Comparison of ENCODE assay signal across 19 mouse cellular contexts in the genomic region with DNA sequence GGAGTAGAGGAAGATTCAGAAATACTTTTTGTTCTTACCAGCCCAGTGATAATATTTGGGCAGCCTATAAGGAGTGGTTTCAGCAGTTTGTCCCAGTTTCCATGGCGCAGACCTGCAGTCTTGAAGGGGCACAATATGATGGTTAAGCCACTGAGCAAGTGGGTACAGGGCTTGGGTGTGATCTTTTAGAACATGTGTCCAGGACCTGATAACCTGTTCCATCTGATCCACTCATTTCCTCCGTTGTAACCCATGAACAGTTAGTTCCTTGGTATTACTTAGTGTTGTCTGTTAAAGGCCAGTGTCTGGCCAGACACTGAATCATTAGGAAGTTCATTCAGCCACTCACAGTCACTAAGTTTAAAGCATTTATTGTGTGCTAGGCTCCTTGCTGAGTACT. TPM values are rescaled to one million over a fixed set of nuclear protein-coding genes. Genes with fewer than 3 reads are reported as not detected.
DNase-seq lines count a peak whose midpoint lies in the region; ATAC-seq lines count a peak whose summit lies in the region.
"Had no signal": no experiment of that assay in that cellular context is flagged by ENCODE, and none has a peak within 500 bp of the region (broad histone marks: within the 10 kb centered on the region; RNA-seq: fewer than 3 reads in every experiment).

No protein-coding gene starts in this region.

- H3K4me1 ChIP-seq in liver, embryonic 12.5 days: peaks cover 42% of the 10 kb centered on the region
- no peaks in the 10 kb centered on the region for H3K4me1 ChIP-seq in liver, embryonic 16.5 days (ENCODE audit: control insufficient read depth, low read depth, low read length)
- H3K4me1 ChIP-seq in midbrain, embryonic 15.5 days: no peaks in the 10 kb centered on the region
- H3K4me1 ChIP-seq: embryonic facial prominence, embryonic 15.5 days; forebrain, embryonic 12.5 days; hindbrain, embryonic 15.5 days had no signal

- no peaks in the 10 kb centered on the region for H3K27me3 ChIP-seq in liver, embryonic 12.5 days (replicated peaks)
- H3K27me3 ChIP-seq in liver, embryonic 16.5 days (ENCODE audit: control insufficient read depth, insufficient read depth, low read depth, low read length): no peaks in the 10 kb centered on the region
- H3K27me3 ChIP-seq in midbrain, embryonic 15.5 days (replicated peaks): no peaks in the 10 kb centered on the region
- H3K27me3 ChIP-seq: CH12.LX; embryonic facial prominence, embryonic 15.5 days; forebrain, embryonic 12.5 days; heart, embryonic 13.5 days; hindbrain, embryonic 15.5 days had no signal

- DNase-seq in 416B (ENCODE audit: low read depth): peak; percentile 42
- DNase-seq in c-Kit-positive CD71-positive TER-119-negative erythroid progenitor cells, embryonic 14.5 days (ENCODE audit: low read depth): peak; percentile 30
- DNase-seq in layer of hippocampus, adult 9-11 months: no peak
- no peak for DNase-seq in spleen, postnatal 4 days (ENCODE audit: low spot score in 2 of 2)
- no peak for DNase-seq in right cerebral cortex, adult 2 months (ENCODE audit: low spot score in 2 of 2)
- DNase-seq: adrenal gland, postnatal 10 days; cerebellum, adult 2 months; cerebellum, postnatal 10 days; gastrocnemius, postnatal 36 days; heart, postnatal 36 days had no signal

- WGBS in liver, embryonic 12.5 days (ENCODE audit: insufficient replicate concordance): 43% methylated on average over 2 of the region's 2 CpGs
- 46% methylated on average over 2 of the region's 2 CpGs for WGBS in liver, embryonic 16.5 days (ENCODE audit: insufficient replicate concordance)
- 91% methylated on average over 2 of the region's 2 CpGs for WGBS in midbrain, embryonic 15.5 days

- peak; percentile 86 for ATAC-seq in liver, embryonic 12.5 days
- ATAC-seq in liver, embryonic 16.5 days (ENCODE audit: low read depth): peak; percentile 71
- ATAC-seq in midbrain, embryonic 15.5 days (replicated peaks): no peak
- ATAC-seq: forebrain, embryonic 16.5 days had no signal

- H3K4me2 ChIP-seq in liver, embryonic 12.5 days: 0 out of 2 replicates have a peak overlapping the region, but pooled peaks have one; percentile 0
- H3K4me2 ChIP-seq in liver, embryonic 16.5 days (ENCODE audit: low read depth, low read length): no peak overlapping the region
- H3K4me2 ChIP-seq in midbrain, embryonic 15.5 days: no peak overlapping the region
- H3K4me2 ChIP-seq: embryonic facial prominence, embryonic 15.5 days; forebrain, embryonic 12.5 days; heart, embryonic 13.5 days; hindbrain, embryonic 15.5 days had no signal

- H3K9me3 ChIP-seq in liver, embryonic 12.5 days (replicated peaks): no peaks in the 10 kb centered on the region
- H3K9me3 ChIP-seq in liver, embryonic 16.5 days (replicated peaks; ENCODE audit: control insufficient read depth, low read length): no peaks in the 10 kb centered on the region
- H3K9me3 ChIP-seq in midbrain, embryonic 15.5 days: no peaks in the 10 kb centered on the region
- H3K9me3 ChIP-seq: embryonic facial prominence, embryonic 15.5 days; forebrain, embryonic 12.5 days; heart, embryonic 13.5 days; hindbrain, embryonic 15.5 days had no signal

- H3K4me3 ChIP-seq in liver, embryonic 12.5 days: no peak overlapping the region
- H3K4me3 ChIP-seq in liver, embryonic 16.5 days (ENCODE audit: low read depth, low read length): no peak overlapping the region
- H3K4me3 ChIP-seq in midbrain, embryonic 15.5 days: no peak overlapping the region
- H3K4me3 ChIP-seq: embryonic facial prominence, embryonic 15.5 days; forebrain, embryonic 12.5 days; heart, embryonic 13.5 days; hindbrain, embryonic 15.5 days had no signal

- H3K9ac ChIP-seq in liver, embryonic 12.5 days: no peak overlapping the region
- H3K9ac ChIP-seq in liver, embryonic 16.5 days (ENCODE audit: low read depth, low read length): no peak overlapping the region
- no peak overlapping the region for H3K9ac ChIP-seq in midbrain, embryonic 15.5 days
- H3K9ac ChIP-seq: embryonic facial prominence, embryonic 15.5 days; forebrain, embryonic 12.5 days; heart, embryonic 13.5 days; hindbrain, embryonic 15.5 days had no signal

- H3K27ac ChIP-seq in liver, embryonic 12.5 days: no peak overlapping the region; the same call in 1 of the 2 replicates
- H3K27ac ChIP-seq in liver, embryonic 16.5 days (ENCODE audit: low read length): no peak overlapping the region
- no peak overlapping the region for H3K27ac ChIP-seq in midbrain, embryonic 15.5 days
- H3K27ac ChIP-seq: embryonic facial prominence, embryonic 15.5 days; forebrain, embryonic 12.5 days; heart, embryonic 13.5 days; hindbrain, embryonic 15.5 days had no signal

- H3K36me3 ChIP-seq in liver, embryonic 12.5 days: no peaks in the 10 kb centered on the region
- no peaks in the 10 kb centered on the region for H3K36me3 ChIP-seq in liver, embryonic 16.5 days (ENCODE audit: control insufficient read depth, insufficient read depth)
- H3K36me3 ChIP-seq in midbrain, embryonic 15.5 days (replicated peaks): no peaks in the 10 kb centered on the region; the same call in 1 of the 2 replicates
- H3K36me3 ChIP-seq: hindbrain, embryonic 15.5 days had no signal

RNA-seq across cellular contexts. Expression of gene Luzp1, which starts 54.7 kb away (rescaled TPM):
- 25.6 and 25.7 TPM in 2 replicates for polyA plus RNA-seq in liver, embryonic 12.5 days (2016; fragmentation: Nextera tagmentation; extraction: Ambion mirVana)
- 12.0 and 13.2 TPM in 2 replicates for polyA plus RNA-seq in liver, embryonic 16.5 days (2015; fragmentation: Nextera tagmentation; extraction: Ambion mirVana)
- polyA plus RNA-seq in midbrain, embryonic 15.5 days (2015; fragmentation: Nextera tagmentation; extraction: Ambion mirVana): 52.0 and 57.7 TPM in 2 replicates

Comparison
In these comparisons a context has a peak if more than half of its experiments do, and no peak if none do; other contexts are left out.
1. DNase-seq: peak in 416B (single experiment) and c-Kit-positive CD71-positive TER-119-negative erythroid progenitor cells, embryonic 14.5 days (single experiment); none in layer of hippocampus, adult 9-11 months (single experiment), spleen, postnatal 4 days (0 of 2) and right cerebral cortex, adult 2 months (0 of 2).